Mouse (Mus musculus): Measurements from ENCODE around the gene Rundc3a.

DNA sequence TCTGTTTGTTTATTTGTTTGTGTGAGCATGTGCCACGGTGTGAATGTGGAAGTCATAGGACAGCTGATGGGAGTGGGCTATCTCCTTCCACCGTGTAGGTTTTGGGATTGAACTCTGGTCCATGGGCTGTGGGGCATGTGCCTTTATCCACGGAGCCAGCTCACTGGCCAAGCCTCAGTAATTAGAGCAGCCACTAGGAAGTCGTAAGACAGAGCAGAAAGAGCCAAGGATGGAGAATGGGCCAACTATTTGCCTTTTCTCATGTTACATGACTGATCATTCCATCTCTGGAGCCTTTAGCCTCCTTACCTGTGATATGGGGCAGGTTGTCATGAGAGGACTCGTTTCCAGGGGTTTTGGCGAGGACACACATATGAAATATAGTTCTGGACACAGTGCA lies 3.1 kb downstream of the Rundc3a start:
- TF ChIP-seq POLR2A (IDR thresholded peaks at IDR 0.05; ENCODE audit: low read depth, low read length) (no peak), CTCF (conservative IDR thresholded peaks at IDR 0.05; ENCODE audit: insufficient read depth, insufficient read length, low read depth, low read length) (no peak)
